Mouse (Mus musculus): Measurements from ENCODE around the gene Snrnp25. TPM values are rescaled to one million over a fixed set of nuclear protein-coding genes. Genes with fewer than 3 reads are reported as not detected.

Snrnp25 gene
- polyA plus RNA-seq, 1 experiment from 2014 or later = 46.8 TPM

- ATAC-seq (ENCODE audit: low read depth) = peak; percentile 27; the same call in 1 of the 2 replicates
- WGBS = 63% methylated on average over 5 of the region's 5 CpGs
- H3K4me1 ChIP-seq (replicated peaks) = peaks cover 34% of the 10 kb centered on the region
- peaks cover 51% of the 10 kb centered on the region for H3K36me3 ChIP-seq
- no peak overlapping the region for H3K4me3 ChIP-seq
- no peak overlapping the region for H3K4me2 ChIP-seq
- H3K27me3 ChIP-seq = no peaks in the 10 kb centered on the region
- 0 out of 2 replicates have a peak overlapping the region, but pooled peaks have one; percentile 14 for H3K27ac ChIP-seq (replicated peaks)
- no peaks in the 10 kb centered on the region for H3K9me3 ChIP-seq
- H3K9ac ChIP-seq = no peak overlapping the region
Measured at GRCm38 (mm10) chr11:32238093-32238860, 33.1 kb downstream of the Snrnp25 start.

- H3K4me1 ChIP-seq (replicated peaks) = peaks cover 13% of the 10 kb centered on the region
- H3K9me3 ChIP-seq = no peaks in the 10 kb centered on the region
- peaks cover 56% of the 10 kb centered on the region for H3K36me3 ChIP-seq
- H3K4me2 ChIP-seq = no peak overlapping the region
- no peak overlapping the region for H3K27ac ChIP-seq (replicated peaks)
- H3K27me3 ChIP-seq = no peaks in the 10 kb centered on the region
- no peak overlapping the region for H3K9ac ChIP-seq
- ATAC-seq (ENCODE audit: low read depth) = no peak
- H3K4me3 ChIP-seq = no peak overlapping the region
Measured at GRCm38 (mm10) chr11:32241391-32241790, 36.2 kb downstream of the Snrnp25 start.

- Histone ChIP-seq H3K9me3 (no peaks in the 10 kb centered on the region), H3K9ac (peak overlapping the region; percentile 17; the same call in 1 of the 2 replicates), H3K27ac (replicated peaks) (no peak overlapping the region), H3K4me1 (replicated peaks) (peaks cover 5% of the 10 kb centered on the region), H3K27me3 (no peaks in the 10 kb centered on the region), H3K36me3 (peaks cover 63% of the 10 kb centered on the region), H3K4me3 (no peak overlapping the region), H3K4me2 (no peak overlapping the region)
- ATAC-seq (ENCODE audit: low read depth) = no peak
- 89% methylated on average over 3 of the region's 3 CpGs for WGBS
Measured at GRCm38 (mm10) chr11:32242209-32242608, 37.0 kb downstream of the Snrnp25 start.

GRCm38 (mm10) chr11:32243205-32243955, 38.2 kb downstream of the Snrnp25 start:
- Histone ChIP-seq H3K36me3 (peaks cover 72% of the 10 kb centered on the region), H3K9ac (no peak overlapping the region), H3K4me1 (replicated peaks) (no peaks in the 10 kb centered on the region), H3K27ac (replicated peaks) (0 out of 2 replicates have a peak overlapping the region, but pooled peaks have one; percentile 38), H3K4me2 (no peak overlapping the region), H3K4me3 (no peak overlapping the region), H3K27me3 (no peaks in the 10 kb centered on the region), H3K9me3 (no peaks in the 10 kb centered on the region)
- 77% methylated on average over 7 of the region's 7 CpGs for WGBS
- no peak for ATAC-seq (ENCODE audit: low read depth)

GRCm38 (mm10) chr11:32244064-32244463, 38.8 kb downstream of the Snrnp25 start:
- ATAC-seq (ENCODE audit: low read depth) = no peak
- Histone ChIP-seq H3K4me3 (no peak overlapping the region), H3K4me2 (no peak overlapping the region), H3K9ac (no peak overlapping the region), H3K27me3 (no peaks in the 10 kb centered on the region), H3K36me3 (peaks cover 72% of the 10 kb centered on the region), H3K9me3 (no peaks in the 10 kb centered on the region), H3K4me1 (replicated peaks) (no peaks in the 10 kb centered on the region), H3K27ac (replicated peaks) (peak overlapping the region; percentile 49; the same call in 1 of the 2 replicates)
- WGBS = 76% methylated on average over 3 of the region's 3 CpGs

GRCm38 (mm10) chr11:32244617-32245016, 39.4 kb downstream of the Snrnp25 start:
- ATAC-seq (ENCODE audit: low read depth) = no peak
- Histone ChIP-seq H3K36me3 (peaks cover 72% of the 10 kb centered on the region), H3K27ac (replicated peaks) (peak overlapping the region; percentile 49; the same call in 1 of the 2 replicates), H3K9me3 (no peaks in the 10 kb centered on the region), H3K4me1 (replicated peaks) (no peaks in the 10 kb centered on the region), H3K4me3 (no peak overlapping the region), H3K4me2 (no peak overlapping the region), H3K9ac (no peak overlapping the region), H3K27me3 (no peaks in the 10 kb centered on the region)
- WGBS = 94% methylated on average over 1 of the region's 1 CpGs

GRCm38 (mm10) chr11:32245614-32246013, 40.4 kb downstream of the Snrnp25 start:
- Histone ChIP-seq H3K4me3 (no peak overlapping the region), H3K27me3 (no peaks in the 10 kb centered on the region), H3K27ac (replicated peaks) (no peak overlapping the region), H3K9me3 (no peaks in the 10 kb centered on the region), H3K9ac (no peak overlapping the region), H3K4me2 (no peak overlapping the region), H3K36me3 (peaks cover 72% of the 10 kb centered on the region), H3K4me1 (replicated peaks) (no peaks in the 10 kb centered on the region)
- 93% methylated on average over 6 of the region's 6 CpGs for WGBS
- no peak for ATAC-seq (ENCODE audit: low read depth)

- H3K9ac ChIP-seq = no peak overlapping the region
- no peaks in the 10 kb centered on the region for H3K9me3 ChIP-seq
- peaks cover 73% of the 10 kb centered on the region for H3K36me3 ChIP-seq
Measured at GRCm38 (mm10) chr11:32247068-32247467, 41.9 kb downstream of the Snrnp25 start.

GRCm38 (mm10) chr11:32248350-32248749, 43.1 kb downstream of the Snrnp25 start:
- no peaks in the 10 kb centered on the region for H3K27me3 ChIP-seq
- 87% methylated on average over 3 of the region's 3 CpGs for WGBS
- no peak overlapping the region for H3K9ac ChIP-seq
- H3K4me3 ChIP-seq = no peak overlapping the region
- no peaks in the 10 kb centered on the region for H3K9me3 ChIP-seq
- no peak overlapping the region for H3K27ac ChIP-seq (replicated peaks)
- no peaks in the 10 kb centered on the region for H3K4me1 ChIP-seq (replicated peaks)
- H3K4me2 ChIP-seq = no peak overlapping the region
- no peak for ATAC-seq (ENCODE audit: low read depth)
- peaks cover 78% of the 10 kb centered on the region for H3K36me3 ChIP-seq

More at GRCm38 (mm10) chr11:32247068-32247467, 41.9 kb downstream of the Snrnp25 start:
- Histone ChIP-seq H3K4me3 (no peak overlapping the region), H3K4me2 (no peak overlapping the region), H3K4me1 (replicated peaks) (no peaks in the 10 kb centered on the region), H3K27ac (replicated peaks) (no peak overlapping the region), H3K27me3 (no peaks in the 10 kb centered on the region)
- ATAC-seq (ENCODE audit: low read depth) = no peak

GRCm38 (mm10) chr11:32250880-32251763, 45.9 kb downstream of the Snrnp25 start:
- Histone ChIP-seq H3K4me1 (replicated peaks) (no peaks in the 10 kb centered on the region), H3K9ac (no peak overlapping the region), H3K27me3 (no peaks in the 10 kb centered on the region), H3K36me3 (peaks cover 75% of the 10 kb centered on the region), H3K4me2 (no peak overlapping the region), H3K4me3 (no peak overlapping the region), H3K27ac (replicated peaks) (no peak overlapping the region), H3K9me3 (no peaks in the 10 kb centered on the region)
- WGBS = 85% methylated on average over 8 of the region's 8 CpGs
- ATAC-seq (ENCODE audit: low read depth) = no peak

- no peaks in the 10 kb centered on the region for H3K4me1 ChIP-seq (replicated peaks)
- no peak overlapping the region for H3K4me3 ChIP-seq
- peaks cover 56% of the 10 kb centered on the region for H3K36me3 ChIP-seq
- no peaks in the 10 kb centered on the region for H3K9me3 ChIP-seq
- H3K9ac ChIP-seq = no peak overlapping the region
- no peak overlapping the region for H3K4me2 ChIP-seq
- no peak for ATAC-seq (ENCODE audit: low read depth)
- H3K27me3 ChIP-seq = no peaks in the 10 kb centered on the region
- H3K27ac ChIP-seq (replicated peaks) = no peak overlapping the region
- 100% methylated on average over 1 of the region's 1 CpGs for WGBS
Measured at GRCm38 (mm10) chr11:32253121-32253520, 47.9 kb downstream of the Snrnp25 start.
